Mouse (Mus musculus) MEL (cell line): ENCODE results near the gene Epb41.

Source experiments
- CHD2 ChIP-seq: IDR thresholded peaks from 2 replicates; pipeline ENCODE4 v1.6.1; 2011; ENCODE audit warnings: low read length, improper control_type of control experiment
- CTCF ChIP-seq, 3 experiments: IDR thresholded peaks in 2 of 3; conservative IDR thresholded peaks in 1 of 3; 2 replicates each; pipeline ENCODE4 v1.5.1; 2011 to 2012; ENCODE audit warnings: low read length in 3 of 3, low read depth in 2 of 3, mild to moderate bottlenecking in 2 of 3, improper control_type of control experiment in 1 of 3, inconsistent platforms in 1 of 3, mixed read lengths in 1 of 3, moderate library complexity in 1 of 3; ENCODE audit not compliant: control insufficient read depth in 1 of 3, insufficient read depth in 1 of 3, poor library complexity in 1 of 3, severe bottlenecking in 1 of 3
- GATA1 ChIP-seq: IDR thresholded peaks from 2 replicates; pipeline ENCODE4 v1.6.1; 2011; ENCODE audit warnings: low read depth, low read length, improper control_type of control experiment
- MEF2A ChIP-seq: IDR thresholded peaks from 2 replicates; pipeline ENCODE4 v1.6.1; 2014; ENCODE audit warnings: low read depth, mild to moderate bottlenecking, inconsistent platforms, low read length, improper control_type of control experiment; ENCODE audit not compliant: poor library complexity, insufficient replicate concordance, severe bottlenecking; ENCODE audit errors: extremely low read depth
- POLR2A ChIP-seq, 2 experiments: IDR thresholded peaks; 2 replicates each; pipeline ENCODE4 v1.6.1; 2011 to 2012; ENCODE audit warnings: low read length in 2 of 2, mild to moderate bottlenecking in 2 of 2, control low read depth in 1 of 2, improper control_type of control experiment in 1 of 2, low read depth in 1 of 2, moderate library complexity in 1 of 2; ENCODE audit not compliant: control insufficient read depth in 1 of 2, insufficient read depth in 1 of 2, poor library complexity in 1 of 2
- RCOR1 ChIP-seq: IDR thresholded peaks from 2 replicates; pipeline ENCODE4 v1.6.1; 2012; ENCODE audit warnings: low read depth, mild to moderate bottlenecking, inconsistent platforms, low read length, improper control_type of control experiment
- TBP ChIP-seq: IDR thresholded peaks from 2 replicates; pipeline ENCODE4 v1.8.0; 2011; ENCODE audit warnings: low read depth, low read length, improper control_type of control experiment
- USF1 ChIP-seq: IDR thresholded peaks from 2 replicates; pipeline ENCODE4 v1.6.1; 2014; ENCODE audit warnings: low read depth, mild to moderate bottlenecking, inconsistent platforms, low read length, improper control_type of control experiment, moderate library complexity
- ZMIZ1 ChIP-seq: IDR thresholded peaks from 2 replicates; pipeline ENCODE4 v1.6.1; 2012; ENCODE audit warnings: low read depth, mild to moderate bottlenecking, inconsistent platforms, low read length, improper control_type of control experiment, moderate library complexity
- ZNF384 ChIP-seq: IDR thresholded peaks from 2 replicates; pipeline ENCODE4 v1.6.1; 2012; ENCODE audit warnings: low read depth, mild to moderate bottlenecking, inconsistent platforms, low read length, improper control_type of control experiment

GRCm38 (mm10) chr4:132099548-132099947, 24.4 kb upstream of the Epb41 start:
- TF ChIP-seq POLR2A (IDR thresholded peaks at IDR 0.05; ENCODE audit: control insufficient read depth in 1 of 2, insufficient read depth in 1 of 2, low read depth in 1 of 2, low read length in 2 of 2, poor library complexity in 1 of 2), result no peak
- TF ChIP-seq RCOR1, result no peak
- TF ChIP-seq ZNF384, result no peak
- no peak for TF ChIP-seq CTCF (IDR thresholded peaks at IDR 0.05 in 2 of 3, conservative IDR thresholded peaks at IDR 0.05 in 1 of 3; ENCODE audit: control insufficient read depth in 1 of 3, insufficient read depth in 1 of 3, low read depth in 2 of 3, low read length in 3 of 3, poor library complexity in 1 of 3, severe bottlenecking in 1 of 3)
- no peak for TF ChIP-seq USF1
- TF ChIP-seq ZMIZ1, result no peak
- no peak for TF ChIP-seq MEF2A
- no peak for TF ChIP-seq TBP
- TF ChIP-seq GATA1, result no peak
- TF ChIP-seq CHD2, result no peak
